Mouse (Mus musculus) cerebellum, adult 2 months (tissue): ENCODE results near the gene Spata13. TPM values are rescaled to one million over a fixed set of nuclear protein-coding genes. Genes with fewer than 3 reads are reported as not detected.

Experiments used
- DNase-seq, 2 experiments: peaks; one replicate each; pipeline ENCODE4 v3.0.0; 2021
- H3K27ac ChIP-seq: fragments of 200-500 bp; 2 replicates; pipeline ENCODE4 v1.5.1; 2012; ENCODE audit warnings: low read length, control low read depth, inconsistent platforms; ENCODE audit not compliant: insufficient read depth
- H3K27me3 ChIP-seq: fragments of 200-500 bp; 2 replicates; pipeline ENCODE4 v1.6.1; 2012; ENCODE audit warnings: inconsistent platforms, mild to moderate bottlenecking, low read length, moderate library complexity; ENCODE audit not compliant: control insufficient read depth, insufficient read depth
- H3K4me1 ChIP-seq: fragments of 200-500 bp; 2 replicates; pipeline ENCODE4 v1.6.1; 2011; ENCODE audit warnings: low read length; ENCODE audit not compliant: control insufficient read depth, insufficient read depth
- H3K4me3 ChIP-seq: fragments of 200-500 bp; replicated peaks from 2 replicates; pipeline ENCODE3; 2011; ENCODE audit warnings: mild to moderate bottlenecking, low read depth, low read length, control low read depth; ENCODE audit not compliant: insufficient read depth
- CTCF ChIP-seq: fragments of 200-500 bp; IDR thresholded peaks from 2 replicates; pipeline ENCODE4 v1.5.1; 2011; ENCODE audit warnings: low read depth, mild to moderate bottlenecking, control low read depth, low read length, moderate library complexity, borderline replicate concordance; ENCODE audit not compliant: insufficient read depth
- POLR2A ChIP-seq: fragments of 200-500 bp; IDR thresholded peaks from 2 replicates; pipeline ENCODE4 v1.6.1; 2011; ENCODE audit warnings: low read length, control low read depth, borderline replicate concordance; ENCODE audit not compliant: insufficient read depth
- WGBS: fragments of 180-500 bp; shearing (Covaris S2); methylation state at CpG from one replicate; pipeline ENCODE4 v1.1.7; 2018; 5-methylcytosine and 5-hydroxymethylcytosine counted together
- polyA plus RNA-seq: library from polyadenylated mRNA; depleted of rRNA; stranded (reverse); fragments of >200 nt; gene quantifications from 2 replicates; pipeline ENCODE4 v1.2.3, GENCODE M21; 2012

Gene Spata13
- polyA plus RNA-seq, 1 experiment: 5.7 TPM

- WGBS: 97% methylated on average over 7 of the region's 7 CpGs
- Histone ChIP-seq H3K4me3 (no peak overlapping the region), H3K27me3 (no peaks in the 10 kb centered on the region), H3K4me1 (peaks cover 12% of the 10 kb centered on the region), H3K27ac (no peak overlapping the region)
- no peak for DNase-seq
- no peak for TF ChIP-seq POLR2A
- no peak for TF ChIP-seq CTCF
Measured at GRCm38 (mm10) chr14:60757722-60758121, 123.9 kb downstream of the Spata13 start.

DNA sequence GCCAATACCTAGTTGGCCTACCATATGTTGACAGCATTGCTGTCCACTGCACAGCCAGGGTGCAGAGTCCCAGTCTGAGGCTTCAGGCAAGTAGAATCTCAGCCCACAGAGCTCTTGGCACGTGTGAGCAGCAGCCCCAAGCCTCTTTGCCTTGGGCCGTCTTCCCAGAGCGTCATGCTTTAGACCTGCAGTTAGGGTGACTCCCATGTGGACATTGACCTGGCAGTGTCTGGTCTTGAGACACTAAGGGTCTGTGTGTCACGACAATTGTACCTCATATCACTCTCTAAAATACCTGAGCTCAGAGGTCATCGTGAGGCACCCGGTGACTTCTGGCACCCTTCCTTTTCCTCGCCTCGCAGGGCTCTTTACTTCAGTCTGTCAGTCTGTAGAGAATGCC lies 125.3 kb downstream of the Spata13 start:
- Histone ChIP-seq H3K27ac (no peak overlapping the region), H3K27me3 (no peaks in the 10 kb centered on the region), H3K4me3 (no peak overlapping the region), H3K4me1 (peaks cover 12% of the 10 kb centered on the region)
- WGBS: 61% methylated on average over 8 of the region's 8 CpGs
- no peak for DNase-seq
- TF ChIP-seq POLR2A: no peak
- TF ChIP-seq CTCF: no peak

DNA sequence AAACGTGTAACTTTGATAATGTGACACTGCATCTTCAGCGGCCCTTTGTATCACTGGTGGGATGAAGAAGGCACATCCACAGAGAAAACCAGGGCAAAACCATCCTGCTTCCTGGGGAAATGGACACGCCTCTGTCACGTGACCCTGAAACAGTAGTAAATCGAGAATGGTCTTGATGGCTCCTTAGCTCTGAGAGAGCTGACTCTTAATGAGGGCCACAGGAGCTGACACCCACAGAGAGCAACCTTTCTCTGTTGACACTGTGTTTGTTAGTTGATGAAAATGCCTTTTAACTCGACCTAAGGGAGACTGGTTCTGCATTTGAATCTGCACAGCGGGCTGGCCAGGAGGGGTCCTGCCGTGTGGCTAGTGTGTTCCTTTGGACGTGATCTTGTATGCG lies 128.0 kb downstream of the Spata13 start:
- Histone ChIP-seq H3K27me3 (no peaks in the 10 kb centered on the region), H3K4me1 (peaks cover 5% of the 10 kb centered on the region; the same call in 1 of the 2 replicates), H3K27ac (no peak overlapping the region), H3K4me3 (no peak overlapping the region)
- DNase-seq: no peak
- no peak for TF ChIP-seq CTCF
- TF ChIP-seq POLR2A: no peak
- 69% methylated on average over 10 of the region's 10 CpGs for WGBS

DNA sequence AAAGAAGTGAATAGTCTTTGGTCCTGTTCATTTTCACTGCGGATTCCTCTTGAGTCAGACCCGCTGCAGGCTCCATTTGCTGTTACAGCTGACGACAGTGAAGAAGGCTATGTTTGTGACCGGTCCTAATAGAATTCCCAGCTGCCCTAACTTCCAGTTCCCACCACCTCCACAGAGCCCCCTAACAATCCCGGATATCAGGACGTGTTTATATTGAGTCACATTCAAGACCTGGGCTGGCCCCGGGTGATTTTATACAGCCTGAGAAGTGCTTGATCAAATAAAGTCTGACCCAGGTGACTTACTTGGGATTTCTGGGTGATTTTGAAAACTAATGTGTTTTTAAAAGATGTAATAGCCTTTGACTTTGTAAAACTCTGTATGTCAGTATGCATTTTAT lies 129.0 kb downstream of the Spata13 start:
- WGBS: 88% methylated on average over 7 of the region's 7 CpGs
- no peak for DNase-seq
- H3K4me1 ChIP-seq: peaks cover 5% of the 10 kb centered on the region; the same call in 1 of the 2 replicates
- no peaks in the 10 kb centered on the region for H3K27me3 ChIP-seq
- H3K4me3 ChIP-seq: no peak overlapping the region
- no peak overlapping the region for H3K27ac ChIP-seq
- TF ChIP-seq CTCF (no peak), POLR2A (no peak)

- 83% methylated on average over 5 of the region's 5 CpGs for WGBS
- DNase-seq: no peak
- TF ChIP-seq CTCF (no peak), POLR2A (no peak)
- Histone ChIP-seq H3K4me1 (peaks cover 5% of the 10 kb centered on the region; the same call in 1 of the 2 replicates), H3K4me3 (no peak overlapping the region), H3K27me3 (no peaks in the 10 kb centered on the region), H3K27ac (no peak overlapping the region)
Measured at GRCm38 (mm10) chr14:60763746-60764145, 129.9 kb downstream of the Spata13 start.

- Histone ChIP-seq H3K27ac (no peak overlapping the region), H3K4me3 (no peak overlapping the region), H3K27me3 (no peaks in the 10 kb centered on the region), H3K4me1 (no peaks in the 10 kb centered on the region)
- TF ChIP-seq POLR2A (no peak), CTCF (no peak)
- no peak for DNase-seq
- 96% methylated on average over 4 of the region's 4 CpGs for WGBS
Measured at GRCm38 (mm10) chr14:60764526-60764925, 130.7 kb downstream of the Spata13 start.

DNA sequence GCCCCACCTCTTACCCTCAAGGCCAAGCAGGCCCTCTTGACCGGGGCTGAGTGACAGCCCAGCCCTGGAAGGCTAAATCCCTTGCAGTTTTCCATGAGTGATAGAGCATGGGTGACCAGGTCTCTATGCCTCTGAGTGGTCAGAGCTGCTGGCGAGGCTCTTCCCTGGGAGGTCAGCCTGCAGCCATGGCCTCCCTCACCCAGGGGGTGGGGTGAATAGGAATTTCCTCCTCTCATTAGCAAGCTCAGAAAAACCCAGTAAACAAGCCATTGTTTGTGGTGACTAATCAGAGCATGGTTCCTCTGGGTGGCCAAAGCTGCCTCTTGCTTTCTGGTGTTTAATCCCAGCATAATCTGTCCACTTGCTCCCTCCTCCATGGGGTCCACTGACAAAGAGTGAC lies 131.2 kb downstream of the Spata13 start:
- DNase-seq: no peak
- WGBS: 83% methylated on average over 2 of the region's 2 CpGs
- TF ChIP-seq CTCF (no peak), POLR2A (no peak)
- Histone ChIP-seq H3K27me3 (no peaks in the 10 kb centered on the region), H3K4me1 (no peaks in the 10 kb centered on the region), H3K27ac (no peak overlapping the region), H3K4me3 (no peak overlapping the region)

DNA sequence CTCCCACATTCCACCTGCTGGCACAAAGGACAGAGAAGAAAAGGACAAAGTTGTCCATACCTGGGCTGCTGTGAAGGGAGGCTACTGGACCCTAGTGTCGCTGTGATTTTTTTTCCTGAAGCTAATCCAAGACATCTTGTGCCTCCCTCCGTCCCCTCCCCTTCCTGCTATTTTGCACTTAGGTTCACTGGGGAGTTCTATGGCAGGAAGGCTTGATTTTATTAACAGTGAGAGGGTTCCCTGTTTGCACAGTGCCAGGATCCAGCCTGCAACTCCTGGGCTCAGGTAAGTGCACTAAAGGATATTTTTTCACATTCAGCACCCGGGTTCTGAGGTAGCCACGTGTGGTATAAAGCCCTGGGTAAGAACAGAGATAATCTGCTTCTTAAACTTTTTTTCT lies 134.1 kb downstream of the Spata13 start, which contains the start of gene C1qtnf9:
Gene C1qtnf9, plus strand, starts transcription at position 251 of the 400 bp plus-strand sequence.
- Histone ChIP-seq H3K27ac (no peak within 1 kb of the TSS), H3K4me3 (no peak within 1 kb of the TSS), H3K27me3 (no peaks in the 10 kb centered on the region), H3K4me1 (peaks cover 4% of the 10 kb centered on the region; the same call in 1 of the 2 replicates)
- WGBS: 75% methylated on average over 4 of the region's 4 CpGs
- no peak for DNase-seq
- no peak for TF ChIP-seq POLR2A
- TF ChIP-seq CTCF: no peak
